Mouse (Mus musculus): Measurements from ENCODE around the gene Gm10750. TPM values are rescaled to one million over a fixed set of nuclear protein-coding genes. Genes with fewer than 3 reads are reported as not detected.

Gm10750 gene
- not detected for total RNA-seq (2023)

GRCm38 (mm10) chr2:149017137-149017536, at the start of gene Gm10750:
Gene Gm10750, minus strand, starts transcription at chr2:149017237.

GRCm38 (mm10) chr2:149003151-149003550, 13.9 kb downstream of the Gm10750 start, which contains the start of gene Gm1330:
Gene Gm1330, minus strand, starts transcription at chr2:149003251.

Other genes with a start within 250 kb of the Gm10750 start
- not detected for gene Cst11, start 245.7 kb downstream of the Gm10750 start, total RNA-seq (2023)
- gene 8030411F24Rik, start 235.2 kb downstream of the Gm10750 start, total RNA-seq (2023) = not detected
- not detected for gene Cst12, start 227.9 kb downstream of the Gm10750 start, total RNA-seq (2023)
- gene Cst8, start 218.5 kb downstream of the Gm10750 start, total RNA-seq (2023) = not detected
- not detected for gene Cst13, start 197.2 kb downstream of the Gm10750 start, total RNA-seq (2023)
- gene Cst9, start 182.1 kb downstream of the Gm10750 start, total RNA-seq (2023) = not detected
- not detected for gene 9230104L09Rik, start 152.2 kb downstream of the Gm10750 start, total RNA-seq (2023)
- gene Cst3, start 141.5 kb downstream of the Gm10750 start, total RNA-seq (2023) = 100 to 1,000 TPM; 600 to 630 TPM
- not detected for gene Gm1330, start 14.0 kb downstream of the Gm10750 start, total RNA-seq (2023)